Mouse (Mus musculus): Measurements from ENCODE around the gene Vmn1r107. TPM values are rescaled to one million over a fixed set of nuclear protein-coding genes. Genes with fewer than 3 reads are reported as not detected.
"Not testable (repeated sequence)": the region's sequence is repeated elsewhere in the genome, so short reads cannot be mapped to it uniquely, and the experiment has no call there.

Gene Vmn1r107
- polyA plus RNA-seq (2014; fragmentation: Nextera tagmentation; extraction: Ambion mirVana): not detected in 2 replicates

DNA sequence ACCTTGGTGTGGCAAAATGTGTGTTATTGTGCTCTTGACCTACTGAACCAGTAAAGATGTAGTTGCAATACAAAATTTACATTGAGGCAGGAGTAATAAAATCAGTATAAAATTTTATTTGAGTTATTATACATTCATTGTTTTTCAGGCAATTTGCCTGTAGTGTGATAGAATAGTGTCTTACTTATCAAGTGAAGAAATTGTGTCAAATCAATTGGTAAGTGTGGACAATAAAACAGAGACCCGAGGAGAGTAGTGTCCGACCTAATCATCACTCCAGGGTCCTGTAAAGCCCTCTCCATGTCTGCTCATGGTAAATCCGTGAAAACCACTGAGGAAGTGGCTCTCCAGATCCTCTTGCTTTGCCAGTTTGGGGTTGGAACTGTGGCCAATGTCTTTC, at the start of gene Vmn1r107:
Vmn1r107 (plus strand) TSS at position 301 of the 400 bp plus-strand sequence.
- H3K4me3 ChIP-seq (ENCODE audit: low read depth, low read length); H3K4me1 ChIP-seq (ENCODE audit: control insufficient read depth, insufficient read depth, low read length); H3K9ac ChIP-seq (replicated peaks; ENCODE audit: low read length); H3K4me2 ChIP-seq (ENCODE audit: low read depth, low read length); H3K9me3 ChIP-seq (replicated peaks; ENCODE audit: control insufficient read depth, low read length); H3K36me3 ChIP-seq (replicated peaks; ENCODE audit: control insufficient read depth, insufficient read depth, low read depth, low read length); H3K27me3 ChIP-seq (ENCODE audit: control insufficient read depth, insufficient read depth, low read length); H3K27ac ChIP-seq (replicated peaks; ENCODE audit: low read depth, low read length); ATAC-seq (replicated peaks; ENCODE audit: insufficient number of reproducible peaks, low FRiP score, low TSS enrichment, low read depth); DNase-seq (ENCODE audit: low spot score): not testable (repeated sequence)
- WGBS: no CpG with 5 or more reads among the region's 3 CpGs

DNA sequence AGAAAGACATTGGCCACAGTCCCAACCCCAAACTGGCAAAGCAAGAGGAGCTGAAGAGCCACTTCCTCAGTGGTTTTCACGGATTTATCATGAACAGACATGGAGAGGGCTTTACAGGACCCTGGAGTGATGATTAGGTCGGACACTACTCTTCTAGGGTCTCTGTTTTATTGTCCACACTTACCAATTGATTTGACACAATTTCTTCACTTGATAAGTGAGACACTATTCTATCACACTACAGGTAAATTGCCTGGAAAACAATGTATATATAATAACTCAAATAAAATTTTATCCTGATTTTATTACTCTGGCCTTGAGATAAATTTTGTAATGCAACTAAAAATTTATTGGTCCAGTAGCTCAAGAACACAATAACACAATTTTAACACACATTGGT, 34.4 kb downstream of the Vmn1r107 start, which contains the start of gene Vmn1r111:
Vmn1r111 (minus strand) TSS at position 101 of the 400 bp plus-strand sequence.
- H3K4me2 ChIP-seq (ENCODE audit: low read depth, low read length); H3K36me3 ChIP-seq (replicated peaks; ENCODE audit: control insufficient read depth, insufficient read depth, low read depth, low read length); H3K4me1 ChIP-seq (ENCODE audit: control insufficient read depth, insufficient read depth, low read length); H3K9ac ChIP-seq (replicated peaks; ENCODE audit: low read length); H3K9me3 ChIP-seq (replicated peaks; ENCODE audit: control insufficient read depth, low read length); H3K27ac ChIP-seq (replicated peaks; ENCODE audit: low read depth, low read length); H3K4me3 ChIP-seq (ENCODE audit: low read depth, low read length); DNase-seq (ENCODE audit: low spot score); ATAC-seq (replicated peaks; ENCODE audit: insufficient number of reproducible peaks, low FRiP score, low TSS enrichment, low read depth); H3K27me3 ChIP-seq (ENCODE audit: control insufficient read depth, insufficient read depth, low read length): not testable (repeated sequence)
- WGBS: no CpG with 5 or more reads among the region's 2 CpGs

Other genes with a start within 250 kb of the Vmn1r107 start
- not detected in 2 replicates for gene Vmn1r101, start 226.3 kb upstream of the Vmn1r107 start, polyA plus RNA-seq (2014; fragmentation: Nextera tagmentation; extraction: Ambion mirVana)
- not detected in 2 replicates for gene Gm10670, start 194.0 kb upstream of the Vmn1r107 start, polyA plus RNA-seq (2014; fragmentation: Nextera tagmentation; extraction: Ambion mirVana)
- gene Vmn1r103, start 158.4 kb upstream of the Vmn1r107 start, polyA plus RNA-seq (2014; fragmentation: Nextera tagmentation; extraction: Ambion mirVana): not detected in 2 replicates
- gene Vmn1r104, start 135.1 kb upstream of the Vmn1r107 start, polyA plus RNA-seq (2014; fragmentation: Nextera tagmentation; extraction: Ambion mirVana): not detected in 2 replicates
- not detected in 2 replicates for gene Gm5726, start 123.2 kb upstream of the Vmn1r107 start, polyA plus RNA-seq (2014; fragmentation: Nextera tagmentation; extraction: Ambion mirVana)
- gene Gm4141, start 92.7 kb upstream of the Vmn1r107 start, polyA plus RNA-seq (2014; fragmentation: Nextera tagmentation; extraction: Ambion mirVana): not detected in 2 replicates
- gene Gm4513, start 69.9 kb upstream of the Vmn1r107 start, polyA plus RNA-seq (2014; fragmentation: Nextera tagmentation; extraction: Ambion mirVana): not detected in 2 replicates
- not detected in 2 replicates for gene Vmn1r111, start 34.3 kb downstream of the Vmn1r107 start, polyA plus RNA-seq (2014; fragmentation: Nextera tagmentation; extraction: Ambion mirVana)
- gene Gm10668, start 61.7 kb downstream of the Vmn1r107 start, polyA plus RNA-seq (2014; fragmentation: Nextera tagmentation; extraction: Ambion mirVana): not detected in 2 replicates
- gene Vmn1r112, start 102.3 kb downstream of the Vmn1r107 start, polyA plus RNA-seq (2014; fragmentation: Nextera tagmentation; extraction: Ambion mirVana): not detected in 2 replicates
- not detected in 2 replicates for gene Vmn1r113, start 118.4 kb downstream of the Vmn1r107 start, polyA plus RNA-seq (2014; fragmentation: Nextera tagmentation; extraction: Ambion mirVana)
- not detected in 2 replicates for gene Vmn1r114, start 143.3 kb downstream of the Vmn1r107 start, polyA plus RNA-seq (2014; fragmentation: Nextera tagmentation; extraction: Ambion mirVana)
- gene Vmn1r115, start 176.1 kb downstream of the Vmn1r107 start, polyA plus RNA-seq (2014; fragmentation: Nextera tagmentation; extraction: Ambion mirVana): not detected in 2 replicates
- not detected in 2 replicates for gene Vmn1r116, start 203.3 kb downstream of the Vmn1r107 start, polyA plus RNA-seq (2014; fragmentation: Nextera tagmentation; extraction: Ambion mirVana)
- not detected in 2 replicates for gene Vmn1r117, start 215.2 kb downstream of the Vmn1r107 start, polyA plus RNA-seq (2014; fragmentation: Nextera tagmentation; extraction: Ambion mirVana)
- not detected in 2 replicates for gene Vmn1r118, start 243.4 kb downstream of the Vmn1r107 start, polyA plus RNA-seq (2014; fragmentation: Nextera tagmentation; extraction: Ambion mirVana)

Measured in embryonic facial prominence, embryonic 11.5 days (tissue).